Mouse (Mus musculus) monocyte, adult 5-6 weeks (primary cell): Measurements from ENCODE around the gene Zfp385a. TPM values are rescaled to one million over a fixed set of nuclear protein-coding genes. Genes with fewer than 3 reads are reported as not detected.

Experiments used
- ATAC-seq: fragments of 153-309, 156-312 bp; replicated peaks from 2 replicates; pipeline ENCODE4 v1.8.0; 2017; ENCODE audit warnings: mild to moderate bottlenecking; ENCODE audit not compliant: low TSS enrichment, insufficient number of reproducible peaks, severe bottlenecking, poor library complexity, low FRiP score
- total RNA-seq: library from RNA; stranded (forward); fragments of 200-1000, 200-491, 200-594 nt; gene quantifications from 3 replicates; pipeline ENCODE4 v1.2.3, GENCODE M21; 2017

The Zfp385a gene
- total RNA-seq, 1 experiment from 2014 or later: 1.7 TPM

DNA sequence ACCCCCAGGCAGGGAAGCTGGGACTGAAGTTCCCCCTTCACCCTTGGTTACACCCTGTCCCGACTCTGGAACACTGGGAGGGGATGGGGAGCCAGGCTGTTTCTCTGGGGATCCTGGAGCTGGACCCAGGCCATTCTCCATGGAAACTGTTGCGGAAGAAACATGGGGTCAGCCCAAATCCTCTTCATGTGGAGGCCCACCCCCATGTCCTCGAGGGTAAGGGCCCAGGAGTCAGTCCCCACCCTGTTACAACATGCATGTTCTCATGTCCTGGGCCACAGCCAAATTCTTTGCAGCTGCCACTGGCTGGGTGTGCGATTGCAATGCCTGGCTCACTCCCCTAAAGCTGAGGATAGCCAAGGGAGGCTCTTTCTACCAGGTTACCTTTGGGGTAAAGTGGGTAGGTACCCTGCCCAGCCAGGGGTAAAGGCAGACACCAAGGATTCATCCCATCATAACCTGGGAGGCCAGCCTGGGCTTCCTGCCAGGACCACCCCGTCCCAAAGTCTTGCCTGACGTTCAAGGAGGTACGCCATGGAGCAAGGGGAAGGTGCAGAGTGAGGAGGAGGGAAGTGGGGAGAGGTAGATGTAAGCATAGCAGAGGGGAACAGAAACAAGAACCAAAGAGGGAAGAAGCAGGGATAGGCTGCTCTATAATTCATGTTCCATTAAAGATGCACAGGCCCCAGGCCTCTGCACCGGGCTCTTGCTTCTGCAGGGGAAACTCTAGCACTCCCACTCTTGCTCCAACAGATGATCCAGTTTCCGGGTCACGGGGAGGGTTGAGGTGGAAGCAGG, 23.7 kb downstream of the Zfp385a start:
- peak; percentile 42 for ATAC-seq

DNA sequence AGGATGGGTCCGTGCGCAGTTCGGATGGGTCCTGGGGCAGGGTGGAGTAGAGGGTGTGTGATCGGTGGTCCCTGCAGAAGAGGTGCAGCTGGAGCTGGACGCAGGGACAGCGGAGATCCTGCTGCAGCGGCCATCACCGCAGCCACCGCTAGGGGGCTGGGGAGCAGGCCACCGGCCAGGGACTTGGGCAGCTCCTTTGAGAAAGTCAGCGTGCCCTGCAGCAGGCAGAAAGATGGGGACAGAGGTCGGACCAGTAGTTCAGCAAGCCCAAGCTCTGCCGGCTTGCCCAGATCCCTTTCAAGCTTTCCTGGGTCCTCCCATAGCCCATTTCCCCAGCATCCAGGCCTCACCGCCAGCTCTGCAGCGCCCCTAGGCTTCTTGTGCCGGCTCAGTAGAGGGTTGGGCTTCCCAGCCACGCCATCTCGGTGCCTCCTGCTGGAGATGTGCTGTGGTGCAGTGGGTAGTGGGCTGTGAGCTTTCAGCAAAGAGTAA, 24.8 kb downstream of the Zfp385a start:
- no peak for ATAC-seq

- ATAC-seq: no peak
Measured at GRCm38 (mm10) chr15:103314181-103314580, 25.7 kb downstream of the Zfp385a start.

GRCm38 (mm10) chr15:103313495-103314095, 26.3 kb downstream of the Zfp385a start:
- no peak for ATAC-seq

GRCm38 (mm10) chr15:103310365-103310910, 29.5 kb downstream of the Zfp385a start, which contains the start of gene Gpr84:
TSS of gene Gpr84 (minus strand) at chr15:103310612.
- peak; percentile 36 for ATAC-seq

DNA sequence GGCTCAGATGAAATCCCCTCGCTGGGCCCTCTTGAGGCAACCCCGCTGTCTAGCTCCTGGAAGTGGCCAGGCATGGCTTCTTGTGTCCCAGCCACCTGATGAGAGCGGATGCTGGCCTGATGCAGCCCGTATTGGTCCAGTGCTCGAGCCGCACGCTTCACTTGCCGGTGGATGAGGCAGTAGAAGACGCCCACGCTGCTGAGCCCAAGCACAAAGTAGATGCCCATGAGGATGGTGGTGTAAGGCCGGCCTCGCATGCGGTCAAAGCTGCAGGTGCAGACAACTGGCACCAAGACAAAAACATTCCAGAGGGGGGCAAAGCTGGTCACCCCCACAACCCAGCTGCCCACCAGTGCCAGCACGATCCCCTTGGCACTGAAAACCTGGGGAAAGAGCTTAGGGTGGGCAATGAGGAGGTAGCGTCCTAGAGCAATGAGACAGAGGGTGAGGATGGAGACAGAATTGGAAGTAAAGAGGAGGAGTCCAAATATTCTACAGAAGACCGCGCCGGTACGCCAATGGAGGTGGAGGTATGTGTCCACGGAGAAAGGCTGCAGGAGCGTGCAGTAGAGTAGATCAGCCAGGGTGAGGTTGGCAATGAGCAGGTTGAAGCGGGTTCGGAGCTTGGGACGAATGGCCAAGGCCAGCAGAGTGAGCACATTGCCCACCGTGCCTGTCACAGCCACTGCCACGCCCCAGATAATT, 30.9 kb downstream of the Zfp385a start:
- no peak for ATAC-seq

DNA sequence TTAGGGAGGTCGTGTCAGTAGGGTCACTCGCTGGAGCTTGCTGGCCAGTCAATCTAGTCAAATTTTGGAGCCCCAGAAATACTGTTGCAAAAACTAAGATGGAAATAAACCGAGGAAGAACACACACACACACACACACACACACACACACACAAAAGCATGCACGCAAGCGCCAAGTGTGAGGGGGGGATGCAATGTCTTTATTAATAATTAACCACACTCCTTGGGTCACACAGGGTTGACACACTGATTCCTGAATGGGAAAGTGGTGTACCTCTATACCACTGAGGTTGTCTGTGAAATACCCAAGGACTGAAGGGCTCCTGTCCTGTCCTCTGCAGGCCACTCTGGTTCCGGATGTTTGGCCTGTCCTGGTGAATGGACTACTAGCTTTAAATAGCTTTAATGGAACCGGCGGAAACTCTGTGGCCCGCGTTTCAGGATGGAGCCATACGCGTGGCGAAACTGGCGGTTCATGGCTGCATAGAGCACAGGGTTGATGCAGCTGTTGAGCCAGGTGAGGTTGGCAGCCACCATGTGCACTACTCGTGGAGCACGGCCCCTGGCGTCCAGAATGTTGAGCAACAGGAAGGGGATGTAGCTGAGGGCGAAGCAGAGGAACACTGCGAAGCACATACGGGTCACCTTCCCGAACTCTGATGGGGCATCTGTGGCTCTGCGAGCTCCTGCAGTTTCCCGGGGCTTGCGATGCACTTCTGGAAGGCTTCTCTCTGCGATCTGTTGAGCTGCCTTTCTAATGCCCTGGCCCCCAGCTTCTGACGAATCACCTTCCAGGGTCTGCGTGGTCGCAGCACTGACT, 31.6 kb downstream of the Zfp385a start:
- no peak for ATAC-seq

GRCm38 (mm10) chr15:103307125-103307524, 32.8 kb downstream of the Zfp385a start:
- ATAC-seq: peak; percentile 62

DNA sequence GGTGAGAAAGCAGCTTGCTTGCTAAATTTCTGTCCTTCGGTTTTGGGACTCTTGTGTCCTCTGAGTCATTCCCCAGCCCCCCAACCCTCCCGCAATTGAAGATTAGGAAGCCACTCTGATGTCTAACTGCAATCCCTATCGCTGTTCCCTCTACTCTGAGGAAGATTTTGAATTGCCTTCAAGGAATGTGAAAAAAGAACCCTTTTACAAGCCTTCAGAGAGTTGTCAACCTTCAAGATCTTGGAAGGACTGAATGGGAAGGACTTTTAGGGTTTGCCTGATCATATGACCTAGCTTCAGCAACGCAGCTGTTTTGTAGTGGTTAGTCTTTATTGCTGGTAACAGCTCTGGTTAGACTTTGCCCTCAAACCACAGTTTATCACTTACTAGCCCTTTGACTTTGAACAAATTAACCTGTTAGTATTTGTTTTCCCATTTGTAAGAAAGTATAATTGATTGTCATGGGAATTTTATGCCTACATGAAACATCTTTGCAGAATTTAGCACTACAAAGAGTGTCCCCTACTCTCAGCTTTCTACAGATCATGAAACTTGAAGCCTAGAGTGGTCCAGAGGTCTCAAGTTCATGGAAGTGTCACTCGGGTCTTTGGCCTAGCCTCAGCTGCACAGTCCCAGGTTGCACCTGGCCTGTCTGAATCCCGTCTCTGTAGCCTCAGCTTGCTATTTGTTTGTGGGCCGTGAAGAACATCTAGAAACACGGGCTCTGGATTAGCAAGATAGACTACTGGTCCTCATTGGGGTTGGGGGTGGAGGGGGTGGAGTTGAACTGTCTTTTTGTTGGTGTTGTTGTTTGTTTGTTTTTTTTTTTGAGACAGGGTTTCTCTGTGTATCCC, 33.9 kb downstream of the Zfp385a start:
- ATAC-seq: no peak

GRCm38 (mm10) chr15:103305070-103305678, 34.7 kb downstream of the Zfp385a start:
- ATAC-seq: peak; percentile 90

- ATAC-seq: no peak
Measured at GRCm38 (mm10) chr15:103304616-103304969, 35.3 kb downstream of the Zfp385a start.

- no peak for ATAC-seq
Measured at GRCm38 (mm10) chr15:103303916-103304615, 35.8 kb downstream of the Zfp385a start.

- no peak for ATAC-seq
Measured at GRCm38 (mm10) chr15:103302341-103303021, 37.4 kb downstream of the Zfp385a start.

DNA sequence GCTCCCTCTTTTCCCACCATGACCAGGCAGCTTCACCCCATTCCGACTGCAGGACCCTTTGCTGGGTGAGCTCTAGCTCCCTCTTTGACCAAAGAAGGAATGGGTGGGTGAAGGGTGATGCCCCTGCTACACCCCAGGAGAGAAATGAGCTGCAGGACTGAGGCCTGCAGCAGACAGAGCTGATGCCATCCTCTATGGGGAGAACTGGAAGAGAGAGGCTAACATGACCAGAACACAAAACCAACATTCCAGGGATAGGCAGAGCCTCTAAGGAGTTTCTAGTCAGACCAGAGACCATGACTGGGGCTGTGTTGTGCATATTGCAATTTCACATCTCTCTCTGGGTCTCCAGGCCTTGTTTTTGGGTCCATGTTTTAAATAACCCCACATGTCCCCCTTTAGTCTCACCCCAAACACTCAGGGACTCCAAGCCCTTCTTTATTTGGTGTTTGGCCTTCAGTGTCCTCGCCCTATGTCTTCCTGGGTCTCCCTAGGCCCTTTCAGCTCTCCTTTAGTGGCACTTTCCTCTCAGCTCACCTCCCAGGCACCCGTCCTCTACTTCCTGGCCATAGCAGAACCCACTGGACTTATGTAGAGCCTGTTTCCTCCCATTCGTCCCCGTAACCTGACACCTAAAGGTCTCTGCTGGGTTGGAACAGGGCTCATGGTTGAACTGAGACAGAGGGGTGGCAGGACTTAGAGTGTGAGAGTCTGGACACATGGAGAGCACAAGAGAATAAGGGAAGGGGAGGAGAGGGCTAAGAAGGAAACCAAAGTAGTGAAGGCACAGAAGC, 38.1 kb downstream of the Zfp385a start:
- ATAC-seq: no peak

DNA sequence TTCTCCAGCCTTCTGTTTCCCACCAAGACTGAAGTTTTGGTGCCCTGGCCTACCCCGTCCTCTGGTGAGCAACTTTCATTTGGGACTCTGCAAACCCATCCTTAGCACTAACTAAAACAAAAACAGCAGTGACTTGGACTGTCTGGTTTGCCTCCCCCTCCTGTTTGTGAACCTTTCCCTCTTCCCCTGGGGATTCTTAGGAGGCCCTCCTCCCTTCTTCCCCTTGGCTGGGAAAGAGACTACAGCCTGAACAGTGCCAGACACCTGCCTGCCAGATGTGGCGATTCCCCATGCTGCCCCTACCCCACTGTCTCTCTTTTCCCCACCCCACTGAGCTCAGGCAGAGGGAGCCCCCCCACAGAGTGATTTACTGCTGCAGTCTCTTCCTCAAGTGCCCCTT, 38.8 kb downstream of the Zfp385a start:
- ATAC-seq: no peak
